Mouse (Mus musculus) olfactory bulb, adult 2 months (tissue): Measurements from ENCODE around the gene Specc1l.

Source experiments
- CTCF ChIP-seq: fragments of 200-500 bp; IDR thresholded peaks from 2 replicates; pipeline ENCODE4 v1.5.1; 2012; ENCODE audit warnings: low read depth, mild to moderate bottlenecking, low read length, moderate library complexity; ENCODE audit not compliant: insufficient read depth
- POLR2A ChIP-seq: fragments of 200-500 bp; IDR thresholded peaks from 2 replicates; pipeline ENCODE4 v1.6.1; 2012; ENCODE audit warnings: mild to moderate bottlenecking, low read depth, low read length, moderate library complexity; ENCODE audit not compliant: insufficient read depth

GRCm38 (mm10) chr10:75245806-75246205, 33.9 kb downstream of the Specc1l start:
- TF ChIP-seq CTCF, result no peak
- no peak for TF ChIP-seq POLR2A
